Mouse (Mus musculus) gastrocnemius, postnatal 10 days (tissue): Measurements from ENCODE around the gene Zswim4. TPM values are rescaled to one million over a fixed set of nuclear protein-coding genes. Genes with fewer than 3 reads are reported as not detected.

Source experiments
- DNase-seq: peaks from one replicate; pipeline ENCODE4 v3.0.0; 2021; ENCODE audit warnings: mixed read lengths
- total RNA-seq, 2 experiments: library from RNA; stranded (reverse); gene quantifications; 2 replicates each; pipeline ENCODE4 v1.2.3; 2021

Gene Zswim4
- total RNA-seq, 2 experiments from 2014 or later = 7.9 to 8.5 TPM

- DNase-seq = no peak
Observed at GRCm38 (mm10) chr8:84223322-84224029, 13.4 kb downstream of the Zswim4 start.

DNA sequence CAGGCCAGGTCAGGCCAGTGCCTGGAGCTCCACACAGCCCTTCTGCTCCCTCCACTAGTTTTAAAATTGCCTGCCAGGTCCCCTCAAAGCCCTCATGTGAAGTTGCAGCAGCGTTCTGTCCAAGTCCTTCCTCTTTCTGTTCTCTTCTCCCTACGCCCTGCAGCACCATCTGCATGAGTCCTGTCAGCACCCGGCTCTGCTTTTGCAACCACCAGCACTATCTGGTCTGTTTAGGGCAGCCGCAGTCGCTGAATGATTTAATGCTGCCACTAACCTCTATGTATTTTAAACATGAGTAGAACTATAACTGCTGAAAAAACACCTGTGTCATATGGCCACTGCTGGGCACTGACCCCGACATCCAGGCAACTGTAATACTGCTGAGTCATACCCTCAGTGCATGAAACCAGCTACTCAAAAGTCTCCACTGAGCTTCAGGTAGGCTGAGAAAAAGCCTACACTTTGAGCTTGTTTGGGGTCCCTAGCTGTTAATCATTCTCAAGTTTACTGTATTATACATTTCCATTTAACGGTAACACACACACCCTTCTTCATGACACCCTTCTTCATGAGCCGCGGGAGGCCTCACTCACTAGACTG lies 14.2 kb downstream of the Zswim4 start:
- no peak for DNase-seq

GRCm38 (mm10) chr8:84220105-84220504 lies 16.8 kb downstream of the Zswim4 start:
- DNase-seq = no peak

DNA sequence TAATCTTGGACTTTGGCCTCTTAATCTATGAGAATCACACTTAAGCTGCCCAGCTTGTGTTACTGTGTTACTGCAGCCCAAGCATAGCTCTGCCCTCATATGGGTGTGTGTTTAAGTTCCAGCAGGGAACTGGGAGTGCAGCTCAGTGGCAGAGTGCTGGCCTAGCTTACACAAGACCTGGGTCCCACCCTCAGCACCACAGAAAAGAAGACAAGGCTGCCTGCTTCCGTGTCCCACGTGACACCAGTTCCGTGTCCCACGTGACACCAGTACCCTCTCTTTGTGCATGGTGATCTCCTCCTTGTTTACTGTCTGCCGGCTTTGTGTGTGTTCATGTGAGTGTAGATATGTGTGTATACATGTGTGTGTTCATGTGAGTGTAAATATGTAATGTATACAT lies 18.7 kb downstream of the Zswim4 start:
- no peak for DNase-seq

DNA sequence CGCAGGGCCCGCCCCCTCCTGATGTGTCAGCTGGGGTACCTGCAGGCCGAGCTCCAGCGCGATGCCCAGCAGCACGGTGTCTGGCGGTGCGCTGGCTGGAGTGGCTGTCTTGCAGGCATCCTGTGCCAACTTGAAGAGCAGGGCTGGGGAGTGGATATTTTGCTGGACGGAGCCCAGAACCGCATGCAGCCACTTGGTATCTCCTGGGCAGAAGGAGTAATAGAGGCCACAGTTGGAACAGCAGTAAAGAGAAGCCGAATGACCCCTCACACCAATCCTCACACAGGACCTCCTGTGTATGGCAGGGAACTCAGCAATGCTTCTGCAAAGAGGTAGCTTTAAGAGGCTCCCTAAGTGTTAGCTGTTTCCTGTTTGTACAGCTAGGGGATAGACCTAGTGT lies 19.6 kb downstream of the Zswim4 start:
- DNase-seq = no peak

GRCm38 (mm10) chr8:84213277-84213676 lies 23.6 kb downstream of the Zswim4 start:
- no peak for DNase-seq

DNA sequence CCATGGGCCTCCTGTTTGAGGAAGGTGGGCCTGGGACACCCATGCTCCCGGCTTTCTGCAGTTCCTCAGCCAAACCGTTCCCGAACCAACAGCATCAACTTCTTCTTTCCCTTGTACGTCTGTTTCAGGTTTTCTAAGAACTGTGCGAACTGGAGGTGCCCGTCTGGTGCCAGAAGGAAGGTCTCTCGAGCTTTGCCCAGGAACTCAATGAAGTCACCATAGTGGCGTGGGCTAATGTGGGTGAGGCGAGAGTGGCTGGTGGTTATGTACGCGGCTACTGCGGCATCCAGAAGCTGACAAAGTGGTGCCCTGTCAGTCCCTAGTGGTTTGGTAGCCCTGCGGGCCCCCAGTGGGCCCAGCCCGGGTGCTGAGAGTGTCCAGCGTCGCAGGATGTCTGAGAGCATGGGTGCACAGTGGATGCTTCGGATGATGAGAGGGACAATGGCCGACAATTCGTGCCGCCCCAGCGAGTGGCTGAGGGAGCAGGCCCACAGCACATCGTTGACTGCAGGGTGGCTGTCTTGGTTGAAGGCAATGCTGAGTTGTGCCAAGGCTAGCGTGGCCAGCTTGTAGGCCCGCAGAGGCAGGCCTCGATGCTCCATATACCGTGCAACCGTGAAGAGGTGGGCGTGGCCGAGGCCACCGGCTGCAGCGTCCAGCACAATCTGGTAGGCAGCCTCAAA lies 24.8 kb downstream of the Zswim4 start:
- no peak for DNase-seq

GRCm38 (mm10) chr8:84211202-84211601 lies 25.7 kb downstream of the Zswim4 start:
- no peak for DNase-seq

DNA sequence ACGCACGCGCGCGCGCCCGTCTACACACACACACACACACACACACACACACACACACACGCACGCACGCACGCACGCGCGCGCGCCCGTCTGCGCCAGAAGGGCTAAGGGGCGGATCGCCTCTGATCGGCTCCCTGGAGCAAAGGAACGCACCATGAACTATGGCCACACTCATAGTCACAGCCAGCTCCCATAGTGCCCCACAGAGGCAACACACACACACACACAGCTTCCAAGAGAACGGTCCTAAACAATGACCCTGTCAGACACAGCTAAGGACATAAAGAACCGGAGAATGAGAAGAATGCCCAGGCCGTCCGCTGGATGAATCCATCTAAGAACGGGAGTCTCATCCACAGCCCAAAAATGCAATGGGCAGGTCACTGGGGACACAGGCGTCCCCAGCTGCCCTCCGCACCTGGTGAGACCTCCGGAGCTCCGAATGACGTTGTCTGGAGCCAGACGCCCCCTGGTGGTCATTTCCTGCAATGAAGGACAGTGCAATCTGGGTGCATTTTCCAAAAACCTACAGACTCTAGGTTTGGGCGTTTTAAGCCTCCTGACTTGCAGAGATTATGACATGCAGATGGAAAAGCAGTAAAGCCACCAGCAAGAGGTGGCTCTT lies 26.6 kb downstream of the Zswim4 start:
- peak; percentile 90 for DNase-seq

DNA sequence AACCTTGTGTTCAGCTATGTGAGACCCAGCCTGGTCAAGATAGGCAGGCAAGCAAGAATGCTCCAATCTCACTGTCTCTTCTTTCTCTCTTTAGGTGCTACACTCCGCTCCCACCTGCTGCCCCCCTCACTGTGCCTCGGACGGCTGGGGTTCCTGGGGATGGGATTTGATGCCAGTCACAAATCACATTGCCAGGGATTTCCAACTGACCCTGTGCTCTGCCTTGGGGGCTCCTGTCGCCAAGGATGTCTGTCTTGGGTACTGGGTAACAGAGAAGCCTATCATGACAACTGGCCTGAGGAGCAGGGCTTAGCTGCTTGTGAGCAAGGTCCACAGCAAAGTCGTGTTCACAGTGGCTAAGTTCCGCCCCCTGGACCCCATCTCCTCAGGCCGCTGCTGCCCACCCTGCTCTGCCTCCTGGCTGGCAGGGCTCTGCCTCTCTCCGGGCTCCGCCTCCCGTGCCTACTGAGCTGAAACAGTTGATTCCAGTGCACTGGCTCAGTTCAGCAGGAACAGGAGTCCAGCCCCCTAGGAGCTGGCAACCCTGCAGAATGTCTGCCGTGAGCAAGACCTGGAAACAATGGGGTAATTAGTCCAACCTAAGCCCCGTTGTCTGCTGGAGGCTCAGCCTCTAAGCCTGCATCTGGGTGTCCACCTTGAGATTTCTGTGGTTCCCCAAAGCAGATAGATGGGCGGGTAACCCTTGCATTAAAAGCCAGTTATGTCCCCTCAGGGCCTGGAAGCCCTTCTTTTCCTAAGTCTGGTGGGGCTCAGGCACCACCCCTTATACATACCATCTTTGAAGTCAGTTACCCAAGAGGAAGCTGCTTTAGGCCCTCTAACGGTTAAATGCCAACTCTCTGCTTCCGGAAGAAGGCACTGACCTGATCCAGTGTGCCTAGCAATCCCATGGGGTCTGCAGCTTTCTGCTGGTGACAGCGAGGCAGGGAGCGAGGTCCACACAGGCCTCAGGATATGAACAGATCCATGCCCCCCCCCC lies 28.2 kb downstream of the Zswim4 start:
- DNase-seq = no peak

- peak; percentile 62 for DNase-seq
Observed at GRCm38 (mm10) chr8:84207811-84208210, 29.0 kb downstream of the Zswim4 start.

DNA sequence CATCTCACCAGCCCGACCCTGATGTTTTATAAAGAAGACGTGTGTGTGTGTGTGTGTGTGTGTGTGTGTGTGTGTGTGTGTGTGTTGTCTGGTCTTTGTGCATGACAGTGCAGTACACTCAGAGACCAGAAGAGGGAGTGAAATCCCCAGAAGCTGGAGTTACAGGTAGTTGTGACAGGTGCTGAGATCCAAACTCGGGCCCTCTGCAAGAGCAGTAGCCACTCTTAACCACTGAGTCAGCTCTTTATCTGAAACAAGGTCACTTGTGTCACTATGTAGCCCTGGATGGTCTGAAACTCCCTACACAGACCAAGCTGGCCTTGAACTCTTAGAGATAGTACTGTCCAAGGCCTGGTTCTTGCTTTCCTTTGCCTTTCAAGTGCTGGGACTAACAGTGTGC lies 30.2 kb downstream of the Zswim4 start:
- DNase-seq = no peak

DNA sequence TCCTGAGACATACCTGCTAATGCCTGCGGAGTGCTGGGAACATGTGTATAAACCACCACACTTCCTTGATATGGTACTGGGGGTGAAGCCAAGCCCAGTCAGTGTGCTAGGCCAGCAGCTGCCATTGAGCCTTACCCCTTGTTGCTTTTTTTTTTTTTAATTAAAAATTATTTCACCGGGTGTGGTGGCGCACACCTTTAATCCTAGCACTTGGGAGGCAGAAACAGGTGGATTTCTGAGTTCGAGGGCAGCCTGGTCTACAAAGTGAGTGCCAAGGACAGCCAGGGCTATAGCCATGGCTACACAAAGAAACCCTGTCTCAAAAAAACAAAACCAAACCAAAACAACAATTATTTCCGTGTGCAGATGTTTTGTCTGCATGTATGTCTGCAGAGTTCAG lies 31.8 kb downstream of the Zswim4 start:
- DNase-seq = no peak

DNA sequence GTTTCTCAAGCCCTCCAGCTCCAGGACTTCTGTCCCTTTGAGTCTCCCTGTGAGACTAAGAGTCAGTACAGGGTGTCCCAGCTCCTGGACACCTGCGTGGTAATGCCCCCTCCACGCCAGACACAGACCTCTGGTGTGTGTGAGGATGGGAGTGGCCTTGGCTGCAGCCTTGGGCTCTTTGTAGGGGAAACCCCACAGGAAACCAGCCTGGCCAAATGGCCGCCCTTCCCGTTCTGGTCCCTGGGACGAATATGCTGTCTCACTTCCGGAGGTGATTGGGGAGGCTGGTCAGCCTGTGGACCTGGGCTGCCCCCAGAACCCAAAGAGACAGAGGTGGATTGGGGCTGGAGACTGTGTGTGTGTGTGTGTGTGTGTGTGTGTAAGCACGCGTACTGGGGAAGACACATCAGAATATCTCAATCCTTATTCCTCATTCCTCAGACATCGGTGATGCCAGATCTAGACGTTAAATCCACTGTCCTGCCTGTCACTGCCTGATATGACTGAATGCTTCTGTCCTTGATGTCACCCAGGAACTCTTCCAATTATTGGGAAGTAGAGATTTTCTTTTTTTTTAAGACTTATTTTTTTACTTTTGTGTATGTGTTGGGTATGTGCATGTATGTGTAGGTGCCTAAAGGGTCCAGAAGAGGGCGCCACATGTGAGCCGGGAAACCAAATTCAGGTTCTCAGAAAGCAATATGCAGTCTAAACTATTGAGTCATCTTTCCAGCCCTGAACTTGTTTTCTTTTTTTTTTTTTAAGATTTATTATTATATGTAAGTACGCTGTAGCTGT lies 32.7 kb downstream of the Zswim4 start:
- peak; percentile 66 for DNase-seq

DNA sequence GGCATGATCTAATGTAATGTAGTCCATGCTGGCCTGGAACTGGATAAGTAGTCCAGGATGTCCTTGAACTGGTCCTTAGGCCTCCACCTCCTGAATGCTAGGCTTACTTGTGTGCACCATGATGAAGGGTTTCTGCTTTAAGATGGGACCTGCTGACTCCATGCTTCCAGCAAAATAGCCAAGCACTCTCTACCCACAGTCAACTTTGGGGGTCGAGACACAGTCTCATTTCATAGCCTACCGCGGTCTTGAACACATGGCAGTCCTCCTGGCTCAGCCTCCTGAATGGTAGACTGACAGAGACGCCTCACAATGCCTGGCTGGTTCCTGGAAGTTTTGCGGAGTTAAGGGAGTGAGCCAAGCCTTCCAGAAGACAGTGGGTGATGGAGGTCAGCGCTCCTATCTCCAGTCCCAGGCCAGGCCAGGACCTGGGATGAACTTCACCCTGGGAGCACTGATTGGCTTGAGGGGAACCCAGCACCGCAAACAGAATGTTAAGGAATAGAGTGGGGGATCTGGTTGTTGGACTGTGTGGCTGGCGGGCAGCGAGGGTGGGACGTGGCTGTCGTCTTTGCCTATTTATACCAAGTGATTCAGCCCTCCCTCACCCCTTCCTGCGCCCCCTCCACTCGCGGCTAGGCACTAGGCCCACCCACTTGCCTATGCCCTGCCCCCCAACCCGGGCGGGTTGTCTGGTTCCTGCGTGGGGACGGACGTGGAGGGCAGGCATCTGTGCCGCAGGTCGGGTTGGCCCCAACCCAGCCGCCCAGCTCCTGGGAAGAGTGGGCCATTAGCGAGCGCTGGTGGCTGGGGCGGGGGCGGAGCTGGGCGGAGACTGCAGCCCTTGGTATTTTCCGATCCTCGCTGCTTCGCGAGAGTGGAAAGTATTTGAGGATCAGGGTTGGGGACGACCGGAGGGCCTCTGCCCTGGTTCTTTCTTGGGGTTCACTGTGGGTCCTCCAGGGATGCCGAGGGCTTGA lies 33.6 kb downstream of the Zswim4 start:
- peak; percentile 85 for DNase-seq

DNA sequence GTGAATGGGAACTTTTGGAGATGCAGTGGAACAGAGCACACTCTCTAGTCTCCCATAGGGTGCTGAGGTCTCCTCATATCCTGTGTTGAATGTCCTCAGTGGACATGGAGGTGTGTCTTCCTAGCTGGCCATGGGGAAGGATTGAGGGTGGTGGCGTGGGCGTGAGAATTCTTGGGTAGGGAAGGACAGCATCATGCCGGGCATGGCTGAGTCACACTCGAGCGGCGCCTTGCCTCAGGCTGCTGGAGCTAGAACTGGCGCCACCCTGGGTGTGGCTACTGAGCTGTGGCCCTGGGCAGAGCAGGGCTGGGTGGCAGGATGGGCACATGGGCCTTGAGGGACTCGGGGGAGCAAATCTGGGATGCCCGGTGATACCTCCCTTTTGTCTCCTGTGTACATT lies 34.4 kb downstream of the Zswim4 start:
- DNase-seq = no peak

- DNase-seq = peak; percentile 77
Observed at GRCm38 (mm10) chr8:84201545-84202245, 35.2 kb downstream of the Zswim4 start.

DNA sequence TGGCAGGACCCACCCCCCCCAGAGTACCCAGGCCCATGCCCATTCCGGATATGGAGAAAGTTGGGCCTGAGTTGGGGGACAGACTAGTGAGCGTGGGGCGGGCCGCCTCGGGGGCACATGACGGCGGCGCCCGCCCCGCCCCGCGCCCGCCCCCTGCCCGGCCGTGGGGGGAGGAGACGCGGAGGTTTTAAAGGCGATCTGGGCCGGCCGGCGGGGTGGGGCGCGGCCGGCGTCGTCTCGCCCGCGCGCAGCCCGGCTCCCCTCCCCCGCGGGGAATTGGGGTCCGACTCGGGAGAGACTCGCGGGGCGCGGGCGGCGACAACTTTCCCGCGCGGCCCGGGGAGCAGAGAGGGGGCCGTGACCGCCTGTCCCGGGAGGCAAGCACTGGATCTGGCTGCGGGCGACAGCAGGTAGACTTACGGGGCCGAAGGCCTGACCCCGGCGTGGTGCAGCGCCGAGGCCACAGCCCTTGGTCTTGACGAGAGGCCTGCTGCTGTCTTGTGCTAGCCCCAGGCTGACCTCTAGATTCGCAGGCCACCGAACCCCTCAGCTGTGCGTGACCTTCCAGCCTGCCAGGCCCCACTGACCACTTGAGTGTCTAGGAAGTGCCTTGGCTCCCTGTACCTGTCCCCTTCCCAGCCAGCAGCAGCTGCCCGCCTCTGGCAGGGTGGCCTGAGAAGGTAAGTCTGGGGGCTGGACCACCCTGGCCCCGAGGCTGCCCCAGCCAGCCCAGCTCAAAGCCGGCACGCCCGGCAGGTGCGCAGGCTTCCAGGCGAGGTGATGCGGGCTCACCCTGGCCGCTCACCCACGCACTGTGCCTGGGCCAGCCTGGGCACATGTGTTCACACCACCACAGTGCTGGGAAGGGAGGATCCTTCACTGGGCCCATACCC lies 36.0 kb downstream of the Zswim4 start:
- DNase-seq = peak; percentile 82
